Mouse (Mus musculus): Measurements from ENCODE around the gene Atp13a4.

Gene Atp13a4

DNA sequence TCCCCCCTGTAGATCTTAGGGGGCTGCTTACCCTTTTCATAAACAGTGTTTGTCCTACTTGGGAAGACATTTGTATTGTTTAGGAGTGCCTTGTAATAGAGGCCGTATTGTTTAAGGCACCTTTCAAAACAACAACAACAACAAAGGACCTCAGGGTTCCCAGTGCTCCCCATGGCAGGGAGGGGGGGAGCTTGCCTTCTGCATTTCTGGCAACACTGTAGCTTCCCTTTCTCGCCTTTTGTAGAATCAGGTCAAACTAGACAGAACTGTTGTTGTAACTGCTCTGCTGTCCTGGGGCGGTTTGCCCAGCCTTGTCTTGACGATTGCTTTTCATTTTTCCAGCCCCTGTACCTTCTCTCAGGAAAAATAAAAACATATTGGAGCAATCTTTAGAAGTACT lies 40.0 kb downstream of the Atp13a4 start:
- in situ Hi-C loops (cut with MboI; ENCODE audit: low pct_unique_long_range_greater_than_20kb in 1 of 2, low sequenced_read_pairs in 2 of 2, unreplicated experiment in 1 of 2): no loop called here

DNA sequence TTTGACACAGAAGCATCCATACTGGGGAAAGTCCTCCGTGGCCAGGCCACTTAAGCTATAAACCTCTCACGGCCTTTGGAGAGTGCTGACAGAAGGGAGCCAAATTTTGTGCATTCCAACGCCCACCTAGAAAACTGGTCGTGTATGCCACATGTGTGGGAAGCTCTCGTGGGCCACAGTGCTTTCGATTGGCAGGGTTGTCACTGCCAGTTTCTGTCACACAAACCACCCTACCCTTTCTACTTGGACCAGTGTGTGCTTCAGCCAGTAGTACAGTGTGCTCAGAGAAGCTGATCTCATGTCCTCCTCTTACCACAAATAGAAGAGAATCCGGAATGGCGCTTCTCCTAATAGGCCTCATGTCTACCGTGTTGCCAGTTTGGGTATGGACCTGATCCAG lies 40.5 kb downstream of the Atp13a4 start:
- in situ Hi-C loops (cut with MboI; ENCODE audit: low pct_unique_long_range_greater_than_20kb in 1 of 2, low sequenced_read_pairs in 2 of 2, unreplicated experiment in 1 of 2): no loop called here

DNA sequence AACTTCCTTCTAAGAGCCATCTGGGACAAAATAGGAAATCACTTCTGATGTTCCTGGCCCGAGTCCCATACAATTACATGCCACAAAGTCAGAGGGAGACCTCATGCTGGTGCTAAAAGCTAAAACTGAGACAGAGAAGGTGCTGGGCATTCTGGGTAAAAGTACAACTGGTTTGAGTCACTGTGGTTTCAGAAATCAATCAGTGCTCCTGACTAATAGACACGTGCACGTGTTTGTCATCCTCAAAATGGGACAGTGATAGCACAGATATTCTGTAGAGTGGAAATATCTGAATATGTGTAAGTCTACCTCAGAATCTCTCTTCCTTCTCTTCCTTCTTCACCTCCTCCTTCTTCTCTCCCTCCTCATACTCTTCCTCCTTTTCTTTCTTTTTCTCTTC lies 53.6 kb downstream of the Atp13a4 start:
- in situ Hi-C loops (cut with MboI; ENCODE audit: low pct_unique_long_range_greater_than_20kb in 1 of 2, low sequenced_read_pairs in 2 of 2, unreplicated experiment in 1 of 2): no loop called here

DNA sequence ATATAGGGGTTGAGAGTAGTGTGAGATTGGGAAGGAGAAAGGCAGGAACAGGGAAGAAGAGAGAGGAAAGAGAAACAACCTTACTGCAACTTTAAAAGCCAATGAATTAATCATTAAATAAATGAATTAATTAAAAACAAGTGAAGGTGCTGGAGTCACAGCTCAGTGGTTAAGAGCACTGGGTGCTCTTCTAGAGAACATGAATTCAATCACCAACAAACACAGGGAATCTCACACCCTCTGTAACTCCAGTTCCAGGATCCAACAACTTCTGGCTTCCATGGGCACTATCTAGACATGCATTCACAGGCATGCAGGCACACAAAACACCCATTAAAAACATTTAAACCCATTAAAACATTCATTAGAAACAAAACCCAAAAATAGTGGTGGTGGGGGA lies 63.2 kb downstream of the Atp13a4 start:
- in situ Hi-C loops (cut with MboI; ENCODE audit: low pct_unique_long_range_greater_than_20kb in 1 of 2, low sequenced_read_pairs in 2 of 2, unreplicated experiment in 1 of 2): no loop called here

DNA sequence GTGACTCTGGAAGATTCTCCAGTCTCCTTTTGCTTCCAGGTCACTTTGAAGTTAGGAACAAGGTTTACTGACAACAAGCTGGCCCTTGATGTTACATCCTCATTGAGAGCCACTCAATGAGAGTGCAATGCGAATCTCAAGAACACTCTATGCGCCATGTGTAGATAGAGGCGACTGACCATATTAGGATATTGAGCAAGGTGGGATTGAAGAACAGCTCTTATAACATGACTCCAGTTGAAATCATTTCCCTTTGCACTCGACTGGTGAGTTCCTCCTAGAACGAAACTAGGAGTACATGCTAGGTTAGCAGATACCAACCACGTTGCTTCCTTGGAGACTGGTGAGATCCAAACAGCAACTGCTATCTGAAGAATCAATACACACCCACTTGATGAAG lies 64.3 kb downstream of the Atp13a4 start:
- in situ Hi-C loops (cut with MboI; ENCODE audit: low pct_unique_long_range_greater_than_20kb in 1 of 2, low sequenced_read_pairs in 2 of 2, unreplicated experiment in 1 of 2): no loop called here

DNA sequence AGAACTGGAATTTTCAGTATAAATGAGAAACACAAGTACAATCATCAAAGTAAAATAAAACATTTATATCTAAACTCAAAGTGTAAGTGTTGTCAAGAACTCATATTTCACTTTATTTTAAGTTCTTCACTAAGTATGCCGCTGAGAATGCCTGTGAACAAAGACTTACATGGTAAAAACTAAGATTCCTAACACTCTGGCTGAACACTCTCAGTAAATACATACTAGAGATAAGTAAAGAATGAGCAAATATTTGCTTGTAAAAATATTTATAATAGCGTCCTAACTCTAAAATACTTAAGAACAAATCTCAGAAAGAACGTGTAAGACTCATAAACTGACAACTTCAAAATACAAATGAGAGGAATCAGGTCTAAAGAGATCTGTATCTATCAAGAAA lies 80.9 kb downstream of the Atp13a4 start:
- in situ Hi-C loops (cut with MboI; ENCODE audit: low pct_unique_long_range_greater_than_20kb in 1 of 2, low sequenced_read_pairs in 2 of 2, unreplicated experiment in 1 of 2): loop anchor here in 1 of 2 experiments (25.0 kb wide), 1 partner anchor 99 kb away; no protein-coding TSS in a partner anchor

DNA sequence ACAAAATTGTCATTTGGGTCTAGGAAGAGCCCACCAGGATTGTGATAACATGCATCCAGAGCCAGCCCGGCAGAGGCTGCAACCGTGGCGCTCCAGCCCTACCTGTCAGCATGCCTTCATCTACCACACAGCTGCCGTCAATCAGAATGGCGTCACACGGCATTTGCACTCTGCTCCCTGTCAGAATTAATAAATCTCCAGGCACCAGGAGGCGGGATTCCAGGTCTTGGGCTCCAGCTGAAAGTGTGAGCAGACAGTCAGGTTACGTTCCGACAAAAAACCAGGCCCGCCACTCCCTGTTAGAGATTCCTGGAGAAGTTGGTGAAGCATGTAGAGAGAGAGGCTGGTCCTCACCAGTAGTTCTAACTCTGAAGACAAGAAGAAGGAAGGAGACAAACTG lies 85.3 kb downstream of the Atp13a4 start:
- in situ Hi-C loops (cut with MboI; ENCODE audit: low pct_unique_long_range_greater_than_20kb in 1 of 2, low sequenced_read_pairs in 2 of 2, unreplicated experiment in 1 of 2): loop anchor here (10.0 to 25.0 kb wide), 2 partner anchors 95 to 103 kb away; no protein-coding TSS in a partner anchor

DNA sequence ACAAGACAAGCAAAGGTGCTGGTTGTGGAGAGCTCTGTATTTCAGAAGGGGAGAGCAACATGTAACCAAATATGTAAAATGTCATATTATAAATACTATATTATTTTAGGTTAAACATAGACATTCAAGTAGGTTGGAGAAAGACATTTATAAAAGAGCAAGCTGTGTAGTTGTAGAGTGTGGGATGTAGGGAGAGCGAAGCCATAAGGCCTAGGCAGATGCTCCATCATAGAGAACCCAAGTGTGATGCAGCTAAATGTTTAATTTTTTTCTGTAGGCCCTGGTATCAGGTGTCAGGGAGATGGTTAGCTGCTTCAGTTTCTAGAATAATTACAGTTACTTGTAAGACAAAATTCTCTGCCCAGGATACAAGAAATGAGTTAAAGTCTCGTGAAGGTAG lies 87.8 kb downstream of the Atp13a4 start:
- in situ Hi-C loops (cut with MboI; ENCODE audit: low pct_unique_long_range_greater_than_20kb in 1 of 2, low sequenced_read_pairs in 2 of 2, unreplicated experiment in 1 of 2): loop anchor here (10.0 to 25.0 kb wide), 2 partner anchors 98 to 105 kb away; no protein-coding TSS in a partner anchor

DNA sequence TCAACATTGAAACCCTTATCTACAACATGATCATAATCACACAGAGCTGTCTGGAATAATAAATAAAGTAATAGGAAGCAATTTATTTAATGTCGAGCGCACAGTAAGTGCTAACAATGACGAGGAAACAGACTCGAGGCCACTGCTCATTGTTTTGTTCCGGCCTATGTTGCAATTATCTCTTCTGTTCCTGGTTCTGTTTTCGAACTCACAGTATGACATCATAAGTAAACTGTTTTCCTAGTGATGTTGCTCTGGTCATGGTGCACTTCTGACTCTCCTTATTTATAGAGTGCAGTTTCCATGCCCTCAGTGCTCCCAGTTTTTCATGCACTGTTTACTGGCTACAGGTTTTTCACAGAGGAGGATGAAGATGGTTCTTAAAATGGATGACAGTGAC lies 91.4 kb downstream of the Atp13a4 start:
- in situ Hi-C loops (cut with MboI; ENCODE audit: low pct_unique_long_range_greater_than_20kb in 1 of 2, low sequenced_read_pairs in 2 of 2, unreplicated experiment in 1 of 2): loop anchor here (10.0 to 25.0 kb wide), 2 partner anchors 102 to 109 kb away; no protein-coding TSS in a partner anchor

DNA sequence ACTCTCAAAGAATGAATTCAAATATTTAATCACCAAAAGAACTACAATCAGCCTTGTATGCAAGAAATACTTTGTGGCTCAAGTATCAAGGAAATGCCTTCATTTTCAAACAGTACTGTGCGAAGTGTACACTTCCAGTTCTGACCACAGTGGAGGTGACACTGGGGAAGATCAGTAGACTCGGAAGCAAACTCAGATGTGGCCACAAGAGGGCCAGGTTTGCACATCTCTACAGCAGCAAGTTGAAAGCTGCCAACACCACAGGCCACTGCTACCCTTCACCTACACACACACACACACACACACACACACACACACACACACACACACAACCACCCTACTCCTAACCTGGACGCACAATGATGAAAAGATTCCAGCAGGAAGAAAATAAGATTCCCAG lies 93.0 kb downstream of the Atp13a4 start:
- in situ Hi-C loops (cut with MboI; ENCODE audit: low pct_unique_long_range_greater_than_20kb in 1 of 2, low sequenced_read_pairs in 2 of 2, unreplicated experiment in 1 of 2): loop anchor here (10.0 to 25.0 kb wide), 2 partner anchors 103 to 111 kb away; no protein-coding TSS in a partner anchor

DNA sequence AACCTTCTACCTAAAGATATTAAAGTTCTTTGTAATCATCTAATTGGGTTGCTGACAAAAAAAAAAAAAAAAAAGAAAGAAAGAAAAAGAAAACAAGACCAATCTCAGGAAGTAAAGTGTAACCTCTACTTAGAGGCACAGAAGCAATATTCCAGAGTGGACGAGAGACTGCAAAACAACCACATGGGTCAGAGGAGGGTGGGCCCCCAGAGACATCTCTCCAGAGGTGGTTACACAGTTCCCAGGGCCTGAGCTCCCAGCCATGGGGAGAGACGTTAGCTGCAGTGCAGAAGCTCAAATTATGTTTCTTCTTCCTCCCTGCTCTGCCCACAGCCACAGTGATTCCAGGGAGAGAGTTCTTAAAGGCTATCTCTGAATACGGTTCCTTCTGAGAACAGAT lies 102.5 kb downstream of the Atp13a4 start:
- in situ Hi-C loops (cut with MboI; ENCODE audit: low pct_unique_long_range_greater_than_20kb in 1 of 2, low sequenced_read_pairs in 2 of 2, unreplicated experiment in 1 of 2): loop anchor here in 1 of 2 experiments (25.0 kb wide), 1 partner anchor 605 kb away; no protein-coding TSS in a partner anchor

DNA sequence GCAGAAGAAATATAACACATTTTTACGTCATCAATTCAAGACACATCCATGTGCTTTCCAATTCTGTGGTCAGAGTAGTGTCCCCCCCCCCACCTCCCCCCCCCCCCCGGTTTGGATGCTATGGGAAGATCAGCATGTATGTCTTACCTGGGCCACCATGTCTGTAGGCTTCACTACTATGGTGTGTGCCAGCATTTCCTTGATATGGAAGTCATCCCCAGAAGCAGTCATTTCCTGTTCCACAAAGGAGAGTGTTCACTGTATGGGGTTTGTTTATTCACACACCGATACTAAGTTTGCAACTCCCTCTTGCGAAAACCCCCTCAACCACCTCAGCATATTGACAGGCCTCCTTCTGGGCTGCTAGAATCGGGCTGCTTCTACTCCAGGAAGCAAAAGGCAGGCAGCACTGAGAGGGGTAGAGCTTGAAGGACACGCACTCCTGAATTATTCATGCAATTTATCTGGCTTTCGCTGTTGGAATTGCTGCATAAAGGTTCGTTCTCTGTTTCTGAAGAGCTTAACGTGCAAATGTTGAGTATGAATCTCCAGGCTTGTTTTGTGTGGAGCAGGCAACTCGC lies 103.2 kb downstream of the Atp13a4 start:
- in situ Hi-C loops (cut with MboI; ENCODE audit: low pct_unique_long_range_greater_than_20kb in 1 of 2, low sequenced_read_pairs in 2 of 2, unreplicated experiment in 1 of 2): loop anchor here in 1 of 2 experiments (25.0 kb wide), 1 partner anchor 604 kb away; no protein-coding TSS in a partner anchor

DNA sequence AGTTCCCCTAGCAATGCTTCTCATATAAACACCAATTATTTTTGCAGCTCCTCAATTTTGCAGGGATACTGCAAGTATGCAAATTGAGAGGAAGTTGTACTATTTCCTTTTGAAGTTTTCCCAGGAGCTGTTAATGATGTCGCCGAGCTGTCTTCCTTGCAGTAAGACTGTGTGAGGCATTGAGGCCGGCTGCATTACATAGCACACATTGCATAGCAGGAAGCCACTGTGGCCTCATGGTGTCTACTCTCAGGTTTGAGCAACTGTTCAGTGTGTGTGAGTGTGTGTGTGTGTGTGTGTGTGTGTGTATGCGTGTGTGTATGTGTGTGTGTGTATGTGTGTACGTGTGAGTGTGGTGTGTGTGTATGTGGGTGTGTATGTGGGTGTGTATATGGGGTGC lies 106.6 kb downstream of the Atp13a4 start:
- in situ Hi-C loops (cut with MboI; ENCODE audit: low pct_unique_long_range_greater_than_20kb in 1 of 2, low sequenced_read_pairs in 2 of 2, unreplicated experiment in 1 of 2): loop anchor here in 1 of 2 experiments (25.0 kb wide), 1 partner anchor 601 kb away; no protein-coding TSS in a partner anchor

DNA sequence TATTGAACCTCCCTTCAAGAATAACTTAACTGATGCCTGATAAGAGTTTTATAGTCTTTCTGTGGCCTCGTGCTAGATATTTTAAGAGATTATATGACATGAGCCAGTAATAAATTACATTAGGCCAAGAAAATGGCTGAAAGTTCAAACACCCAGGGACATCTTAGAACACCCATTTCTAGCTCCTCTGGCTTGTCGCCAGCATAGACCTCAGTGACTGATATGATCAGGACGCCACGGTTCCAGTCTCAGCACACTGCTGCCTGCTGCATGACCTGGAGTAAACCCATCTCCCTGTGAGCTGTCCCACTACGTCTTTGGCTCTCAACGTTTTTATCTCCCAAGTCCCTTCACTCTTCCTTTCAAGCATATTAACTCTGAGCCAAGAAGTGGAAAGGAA lies 108.9 kb downstream of the Atp13a4 start:
- in situ Hi-C loops (cut with MboI; ENCODE audit: low pct_unique_long_range_greater_than_20kb in 1 of 2, low sequenced_read_pairs in 2 of 2, unreplicated experiment in 1 of 2): loop anchor here in 1 of 2 experiments (25.0 kb wide), 1 partner anchor 598 kb away; no protein-coding TSS in a partner anchor

DNA sequence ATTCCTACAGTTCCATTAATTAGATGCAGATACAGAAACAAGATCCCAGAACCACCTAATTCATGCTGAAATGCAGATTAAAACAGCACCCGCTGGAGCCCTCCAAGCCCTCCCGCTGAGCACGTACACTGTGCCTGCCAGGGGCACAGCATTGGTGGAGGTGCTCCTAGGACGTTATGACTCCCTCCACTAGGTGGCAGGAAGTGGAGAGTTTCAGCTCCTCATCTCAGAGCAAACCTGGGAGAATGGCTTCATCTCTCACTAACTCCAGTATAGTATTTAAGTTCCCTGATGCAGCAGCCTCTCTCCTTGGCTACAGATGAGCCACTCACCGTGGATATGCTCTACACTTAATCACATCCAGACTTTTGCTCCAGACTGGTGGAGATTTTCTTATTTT lies 110.0 kb downstream of the Atp13a4 start:
- in situ Hi-C loops (cut with MboI; ENCODE audit: low pct_unique_long_range_greater_than_20kb in 1 of 2, low sequenced_read_pairs in 2 of 2, unreplicated experiment in 1 of 2): loop anchor here in 1 of 2 experiments (25.0 kb wide), 1 partner anchor 597 kb away; no protein-coding TSS in a partner anchor

DNA sequence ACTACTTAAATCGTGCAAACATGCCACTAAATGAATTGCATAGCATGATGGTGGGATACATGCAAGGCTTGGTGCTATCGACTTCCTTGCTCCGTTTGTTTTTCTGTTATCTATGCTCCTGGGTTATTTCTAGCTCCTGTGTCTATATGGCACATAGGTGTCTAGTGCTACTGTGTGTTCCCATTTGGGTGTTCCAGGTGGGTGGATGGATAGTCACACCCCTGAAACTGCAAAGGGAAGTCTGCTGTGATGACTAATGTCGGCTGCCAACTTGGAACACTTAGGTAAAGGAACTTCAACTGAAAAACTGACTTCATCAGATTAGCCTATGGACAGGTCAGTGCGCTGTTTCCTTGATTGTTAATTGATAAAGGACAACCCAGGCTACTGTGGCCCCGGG lies 129.8 kb downstream of the Atp13a4 start:
- in situ Hi-C loops (cut with MboI; ENCODE audit: low pct_unique_long_range_greater_than_20kb in 1 of 2, low sequenced_read_pairs in 2 of 2, unreplicated experiment in 1 of 2): no loop called here

DNA sequence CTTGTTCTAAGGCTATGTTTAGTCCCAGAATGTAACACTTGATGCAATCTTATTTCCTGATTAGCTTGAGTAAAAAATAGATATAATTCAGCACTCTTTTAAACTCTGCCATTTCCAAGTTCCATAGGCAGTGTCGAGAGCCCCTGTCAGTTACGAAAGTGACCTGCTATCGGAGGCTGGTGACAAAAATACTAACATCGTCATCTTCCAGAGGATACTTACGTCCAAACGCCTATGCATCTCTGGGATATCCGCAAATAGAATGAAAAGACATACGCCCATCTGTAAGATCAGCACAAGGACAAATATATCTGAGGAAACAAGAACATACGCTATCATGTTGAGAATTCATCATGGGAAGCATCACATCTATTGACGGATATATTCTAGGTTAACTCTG lies 137.3 kb downstream of the Atp13a4 start:
- in situ Hi-C loops (cut with MboI; ENCODE audit: low pct_unique_long_range_greater_than_20kb in 1 of 2, low sequenced_read_pairs in 2 of 2, unreplicated experiment in 1 of 2): no loop called here

DNA sequence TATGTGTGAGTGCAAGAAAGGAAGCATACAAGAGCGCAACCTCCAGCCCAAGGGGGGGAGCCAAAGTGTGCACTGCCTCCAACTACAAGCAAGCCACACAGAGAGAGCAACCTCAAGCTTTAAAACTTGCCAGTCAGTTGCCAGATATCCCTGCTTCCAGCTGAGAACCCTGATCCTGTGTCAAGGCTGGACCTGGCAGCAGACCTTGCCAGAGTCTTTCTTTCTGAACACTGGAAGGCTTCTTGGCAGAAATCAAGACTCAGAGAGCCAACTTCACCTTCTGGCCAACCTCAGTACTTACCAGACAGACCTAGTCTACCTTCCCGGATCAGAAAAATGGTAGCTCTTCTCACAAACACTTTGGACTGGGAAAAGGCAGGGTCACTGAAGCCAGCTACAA lies 145.6 kb downstream of the Atp13a4 start:
- in situ Hi-C loops (cut with MboI; ENCODE audit: low pct_unique_long_range_greater_than_20kb in 1 of 2, low sequenced_read_pairs in 2 of 2, unreplicated experiment in 1 of 2): no loop called here

DNA sequence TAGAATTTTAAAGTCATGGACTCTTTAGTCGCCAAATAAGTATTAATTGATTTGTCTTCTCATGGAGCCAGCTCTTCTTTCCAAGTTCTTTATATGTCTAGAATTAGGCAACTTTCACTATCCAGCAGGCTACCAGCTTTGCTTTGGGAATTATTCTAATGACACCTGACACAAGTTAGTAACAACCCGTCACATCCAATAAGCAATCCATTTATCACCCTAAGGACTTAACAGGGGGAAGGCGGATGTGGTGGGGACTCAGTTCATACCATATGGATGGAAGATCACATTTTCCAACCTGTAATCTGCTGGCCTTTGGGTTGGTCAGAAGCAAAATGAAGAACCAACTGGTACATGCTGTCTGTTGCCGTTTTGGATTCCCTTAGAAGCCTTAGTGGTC lies 159.9 kb downstream of the Atp13a4 start:
- in situ Hi-C loops (cut with MboI; ENCODE audit: low pct_unique_long_range_greater_than_20kb in 1 of 2, low sequenced_read_pairs in 2 of 2, unreplicated experiment in 1 of 2): no loop called here

DNA sequence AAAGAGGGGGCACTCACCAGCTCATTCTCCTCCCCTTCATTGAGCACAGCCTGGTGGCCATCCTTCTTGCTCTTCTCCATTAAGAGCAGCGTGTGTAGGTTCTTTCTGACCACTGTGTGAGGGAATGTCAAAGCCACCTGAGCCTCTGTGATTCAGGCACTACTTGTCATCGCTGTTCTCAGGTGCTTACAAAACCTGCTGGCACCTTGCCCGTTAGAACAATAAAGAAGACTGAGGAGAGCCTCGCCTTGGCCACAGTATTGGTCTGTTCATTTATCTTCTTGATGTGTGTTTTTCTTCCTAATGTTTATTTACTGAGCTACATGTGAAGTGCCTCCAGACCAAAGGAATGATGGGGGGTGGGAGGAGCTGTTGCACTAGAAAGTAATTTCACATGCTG lies 166.2 kb downstream of the Atp13a4 start, which contains the start of gene Atp13a5:
TSS of gene Atp13a5 (minus strand) at position 275 of the 400 bp plus-strand sequence.
- in situ Hi-C loops (cut with MboI; ENCODE audit: low pct_unique_long_range_greater_than_20kb in 1 of 2, low sequenced_read_pairs in 2 of 2, unreplicated experiment in 1 of 2): no loop called here

All from mouse embryonic stem cell (cell line).